Mouse (Mus musculus) adrenal gland, postnatal 14 days (tissue): ENCODE data around the gene Hist1h1t. TPM values are rescaled to one million over a fixed set of nuclear protein-coding genes. Genes with fewer than 3 reads are reported as not detected.

Source experiments
- DNase-seq: peaks from one replicate; pipeline ENCODE4 v3.0.0; 2021; ENCODE audit warnings: mixed read lengths
- microRNA-seq, 2 experiments: library from miRNA; unstranded; fragments of <30 nt; microRNA quantifications; one replicate each; pipeline ENCODE4 v1.2.0; 2021
- total RNA-seq: library from RNA; stranded (reverse); gene quantifications from 2 replicates; pipeline ENCODE4 v1.2.3, GENCODE M21; 2021

Hist1h1t gene
- total RNA-seq, 1 experiment from 2014 or later: 0.37 TPM

DNA sequence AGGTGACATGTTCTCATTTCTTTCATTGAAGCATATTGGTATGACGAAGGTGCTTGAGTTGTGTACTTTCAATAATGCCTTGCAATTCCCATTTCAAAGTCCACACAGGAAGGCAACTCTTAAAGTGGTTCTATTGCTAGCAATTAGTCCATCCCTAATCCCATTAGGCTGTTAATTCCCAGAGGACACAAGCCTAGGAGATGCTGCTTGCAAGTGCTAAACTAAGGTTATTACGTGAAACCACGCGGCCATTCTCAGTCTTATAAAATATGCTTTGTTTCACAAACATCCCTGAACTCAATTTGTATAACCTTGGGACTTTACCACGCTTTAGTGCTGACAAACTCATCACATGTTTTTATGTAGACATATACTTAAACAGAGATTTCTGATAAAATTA lies 41.5 kb downstream of the Hist1h1t start:
- DNase-seq: no peak

DNA sequence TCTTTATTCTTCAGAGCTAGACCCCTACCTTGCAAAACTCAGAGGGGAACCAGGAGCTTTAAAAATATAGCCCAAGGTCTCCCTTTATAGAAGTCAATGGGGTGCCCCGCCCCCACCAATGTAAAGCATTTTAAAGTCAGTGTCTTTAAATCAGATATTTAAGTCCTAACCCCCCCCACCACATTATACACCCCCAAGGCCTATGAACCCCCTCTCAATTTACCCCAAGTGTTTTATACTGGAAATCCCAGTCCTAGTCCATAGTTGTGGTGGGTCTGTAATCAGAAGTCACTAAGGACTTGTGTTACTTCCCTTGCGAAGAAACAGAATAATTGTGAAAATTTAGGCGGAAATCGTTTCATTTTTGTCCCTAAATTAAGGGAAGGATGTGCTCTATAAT lies 42.4 kb downstream of the Hist1h1t start:
- no peak for DNase-seq

DNA sequence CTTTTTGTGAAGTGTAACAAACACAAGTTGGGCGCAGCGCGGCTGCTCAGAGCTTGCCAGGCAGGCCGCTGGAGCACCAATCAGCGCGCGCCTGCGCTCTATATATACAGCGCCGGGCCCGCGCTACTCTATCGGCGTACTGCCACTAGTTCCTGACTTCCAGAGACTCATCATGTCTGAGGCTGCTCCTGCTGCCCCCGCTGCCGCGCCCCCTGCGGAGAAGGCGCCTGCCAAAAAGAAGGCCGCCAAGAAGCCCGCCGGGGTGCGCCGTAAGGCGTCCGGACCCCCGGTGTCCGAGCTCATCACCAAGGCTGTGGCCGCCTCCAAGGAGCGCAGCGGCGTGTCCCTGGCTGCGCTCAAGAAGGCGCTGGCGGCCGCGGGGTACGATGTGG lies 43.1 kb downstream of the Hist1h1t start, which contains the start of gene Hist1h1c:
Gene Hist1h1c (plus strand): TSS at position 132 of the 392 bp plus-strand sequence.
- DNase-seq: peak; percentile 96

DNA sequence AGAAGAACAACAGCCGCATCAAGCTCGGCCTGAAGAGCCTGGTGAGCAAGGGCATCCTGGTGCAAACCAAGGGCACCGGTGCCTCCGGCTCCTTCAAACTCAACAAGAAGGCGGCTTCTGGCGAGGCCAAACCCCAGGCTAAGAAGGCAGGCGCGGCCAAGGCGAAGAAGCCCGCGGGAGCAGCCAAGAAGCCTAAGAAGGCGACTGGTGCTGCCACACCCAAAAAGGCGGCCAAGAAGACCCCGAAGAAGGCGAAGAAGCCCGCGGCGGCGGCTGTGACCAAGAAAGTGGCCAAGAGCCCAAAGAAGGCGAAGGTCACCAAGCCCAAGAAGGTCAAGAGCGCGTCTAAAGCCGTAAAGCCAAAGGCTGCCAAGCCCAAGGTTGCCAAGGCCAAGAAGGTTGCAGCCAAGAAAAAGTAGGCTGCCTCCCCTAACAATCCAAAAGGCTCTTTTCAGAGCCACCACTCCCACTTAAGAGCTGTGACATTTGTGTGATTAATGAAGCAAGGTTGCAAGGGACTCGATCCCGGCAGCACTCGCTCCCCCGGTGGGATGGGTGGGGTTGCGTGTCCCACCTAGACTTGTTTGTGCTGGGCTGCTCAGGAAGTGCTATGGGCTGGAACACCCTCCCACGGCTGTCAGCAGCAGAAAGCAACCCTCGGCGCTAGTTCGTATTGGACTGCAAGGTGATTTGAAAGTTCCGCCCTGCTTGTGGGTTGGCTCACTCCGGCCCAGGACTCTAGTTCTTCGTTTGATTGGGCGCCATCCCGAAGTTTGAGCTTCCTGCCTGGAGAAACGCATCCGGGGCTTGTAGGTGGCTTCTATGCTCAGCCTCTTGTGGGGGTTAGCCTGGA lies 43.7 kb downstream of the Hist1h1t start:
- DNase-seq: peak; percentile 95

DNA sequence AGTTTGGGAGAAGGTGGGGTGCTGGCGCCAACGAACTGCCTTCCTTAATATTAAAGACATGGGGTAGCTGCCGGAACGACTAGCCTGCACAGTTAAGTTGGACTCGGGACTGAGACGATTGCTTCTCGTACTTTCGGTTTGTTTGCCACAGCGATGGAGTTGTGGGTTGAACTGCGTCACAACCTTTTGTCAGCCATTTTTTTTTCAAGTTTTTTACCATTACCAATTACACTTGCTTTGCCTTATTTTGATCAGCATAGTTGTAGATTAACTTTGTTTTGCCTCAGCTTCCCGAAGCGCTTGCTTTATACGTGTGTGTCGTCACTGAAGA lies 44.3 kb downstream of the Hist1h1t start:
- DNase-seq: no peak

DNA sequence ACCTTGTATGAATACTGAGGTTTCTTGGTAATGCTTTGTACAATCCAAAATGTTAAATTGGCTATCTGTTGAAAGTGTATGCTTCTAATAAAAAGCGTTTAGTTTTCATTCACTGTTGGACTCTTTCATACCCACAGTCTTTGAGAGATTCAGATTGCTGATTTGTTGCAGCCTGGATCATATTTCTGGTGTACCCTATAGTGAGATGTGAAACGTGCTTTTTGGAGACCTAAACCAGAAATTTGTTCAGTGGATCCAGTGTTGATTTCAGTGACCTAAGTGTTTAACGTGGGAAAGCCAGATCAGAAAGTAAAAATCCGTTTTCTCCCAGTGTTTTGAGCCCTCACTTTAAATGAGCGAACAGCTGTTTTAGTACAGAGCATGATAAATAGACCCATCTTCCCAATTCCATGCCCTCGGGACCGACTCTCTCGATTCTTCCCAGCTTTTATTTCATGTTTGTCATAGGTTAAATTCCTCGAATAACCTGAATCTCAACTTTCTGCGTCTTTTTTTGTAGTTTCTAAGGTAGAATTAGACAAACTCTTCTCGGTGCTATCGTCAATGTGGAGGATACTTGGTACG lies 44.7 kb downstream of the Hist1h1t start:
- DNase-seq: no peak

DNA sequence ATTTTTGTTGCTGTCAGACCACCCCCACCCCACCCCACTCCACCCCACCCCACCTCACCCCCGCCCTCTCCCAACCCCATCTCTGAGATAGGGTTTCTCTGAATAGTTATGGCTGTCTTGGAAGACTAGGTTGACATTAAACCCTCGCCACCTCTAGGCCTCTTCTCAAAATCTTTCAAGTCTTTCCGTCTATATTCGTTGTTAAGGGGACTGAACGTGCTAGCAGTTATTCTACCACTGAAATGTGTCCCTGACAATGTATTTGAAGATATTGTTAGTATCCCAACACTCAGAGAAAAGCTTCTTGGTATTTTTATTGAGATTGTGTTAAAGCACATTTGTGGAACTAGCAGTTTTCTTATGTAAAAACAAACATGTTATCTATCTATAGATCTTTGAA lies 45.3 kb downstream of the Hist1h1t start:
- no peak for DNase-seq

DNA sequence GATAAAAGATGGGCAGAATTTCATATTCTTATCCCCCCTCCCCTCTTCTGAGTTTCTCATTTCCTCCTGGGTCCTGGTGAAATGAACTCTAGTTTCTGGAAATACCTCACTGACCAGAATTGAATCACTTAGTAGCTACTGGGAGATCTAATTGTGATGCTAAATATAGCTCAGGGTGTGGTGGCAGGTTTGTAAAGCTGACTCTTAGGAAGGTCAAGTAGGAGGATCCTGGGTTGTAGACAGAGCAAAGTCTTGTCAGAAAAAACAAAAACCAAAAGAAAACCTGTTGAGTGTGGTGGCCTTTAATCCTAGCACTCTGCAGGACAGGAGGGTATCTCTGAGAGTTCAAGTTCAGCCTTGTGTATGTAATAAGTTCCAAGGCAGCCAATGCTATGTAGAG lies 46.4 kb downstream of the Hist1h1t start:
- no peak for DNase-seq

DNA sequence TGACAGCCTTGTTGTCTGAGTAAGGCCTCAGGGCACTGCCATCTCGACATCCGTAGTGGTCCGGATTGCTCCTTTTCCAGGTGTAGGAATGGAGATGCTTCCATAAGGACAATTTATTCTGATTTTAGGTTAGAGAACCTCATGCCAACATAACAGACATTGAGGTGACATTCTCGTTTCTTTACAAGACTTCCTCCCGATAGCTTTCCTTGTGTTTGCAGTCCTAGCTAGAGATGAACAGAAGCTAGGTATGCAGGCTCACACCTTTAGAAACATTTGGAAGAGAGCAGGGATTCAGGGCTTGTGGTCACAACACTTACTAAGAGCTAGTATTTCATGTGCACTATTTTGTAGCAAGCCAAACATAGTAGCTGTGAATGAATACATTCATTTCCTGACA lies 47.6 kb downstream of the Hist1h1t start:
- no peak for DNase-seq

DNA sequence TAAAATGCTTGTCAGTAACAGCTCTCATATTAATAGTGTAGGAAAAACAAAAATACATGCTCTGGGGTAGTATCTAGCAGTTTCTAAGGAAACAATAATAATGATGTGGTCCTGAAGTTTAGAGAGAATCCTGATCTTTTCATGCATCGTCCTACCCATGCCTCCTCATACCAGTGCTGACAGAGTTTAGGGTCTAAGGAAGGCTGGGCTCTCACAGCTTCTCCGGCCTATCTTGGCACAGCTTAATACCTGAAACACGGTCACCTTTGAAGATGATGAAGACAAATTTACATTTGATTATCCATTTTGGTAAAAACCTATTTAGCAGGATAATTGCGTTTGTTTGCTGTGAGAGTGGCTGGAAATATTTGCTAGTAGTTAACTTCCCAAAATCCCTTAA lies 48.3 kb downstream of the Hist1h1t start:
- DNase-seq: no peak

DNA sequence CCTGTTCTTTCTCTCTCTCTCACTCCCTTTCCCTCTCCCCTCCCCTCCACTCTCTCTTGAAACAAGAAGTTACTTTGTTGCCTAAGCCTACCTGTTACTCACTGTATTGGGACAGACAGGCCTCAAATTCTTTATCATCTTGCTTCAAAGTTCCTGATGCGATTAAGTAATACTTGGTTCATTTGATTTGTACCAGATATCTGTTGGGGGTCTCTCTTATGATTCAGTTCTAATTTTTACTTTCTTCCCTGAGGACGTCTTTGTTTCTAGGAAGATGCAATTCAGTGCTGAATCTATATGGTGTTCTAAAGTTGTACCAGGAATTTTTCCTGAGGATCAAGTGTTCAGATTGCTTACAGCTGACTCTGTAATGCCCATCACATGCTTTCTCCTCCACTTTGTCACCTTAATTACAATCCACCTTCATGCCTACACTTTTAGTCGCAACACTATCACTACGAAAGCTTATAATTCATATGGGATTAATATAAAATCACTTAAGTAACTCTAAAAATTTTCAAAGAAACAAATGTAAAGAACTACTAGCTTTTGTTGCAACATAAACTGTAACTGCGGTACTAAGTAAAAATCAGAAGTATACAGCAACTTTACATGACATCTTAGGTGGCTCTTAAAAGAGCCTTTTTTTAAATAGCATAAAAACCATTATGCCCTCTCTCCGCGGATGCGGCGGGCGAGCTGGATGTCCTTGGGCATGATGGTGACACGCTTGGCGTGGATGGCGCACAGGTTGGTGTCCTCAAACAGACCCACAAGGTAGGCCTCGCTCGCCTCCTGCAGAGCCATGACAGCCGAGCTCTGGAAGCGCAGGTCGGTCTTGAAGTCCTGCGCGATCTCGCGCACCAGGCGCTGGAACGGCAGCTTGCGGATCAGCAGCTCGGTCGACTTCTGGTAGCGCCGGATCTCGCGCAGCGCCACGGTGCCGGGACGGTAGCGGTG lies 49.1 kb downstream of the Hist1h1t start:
- no peak for DNase-seq

DNA sequence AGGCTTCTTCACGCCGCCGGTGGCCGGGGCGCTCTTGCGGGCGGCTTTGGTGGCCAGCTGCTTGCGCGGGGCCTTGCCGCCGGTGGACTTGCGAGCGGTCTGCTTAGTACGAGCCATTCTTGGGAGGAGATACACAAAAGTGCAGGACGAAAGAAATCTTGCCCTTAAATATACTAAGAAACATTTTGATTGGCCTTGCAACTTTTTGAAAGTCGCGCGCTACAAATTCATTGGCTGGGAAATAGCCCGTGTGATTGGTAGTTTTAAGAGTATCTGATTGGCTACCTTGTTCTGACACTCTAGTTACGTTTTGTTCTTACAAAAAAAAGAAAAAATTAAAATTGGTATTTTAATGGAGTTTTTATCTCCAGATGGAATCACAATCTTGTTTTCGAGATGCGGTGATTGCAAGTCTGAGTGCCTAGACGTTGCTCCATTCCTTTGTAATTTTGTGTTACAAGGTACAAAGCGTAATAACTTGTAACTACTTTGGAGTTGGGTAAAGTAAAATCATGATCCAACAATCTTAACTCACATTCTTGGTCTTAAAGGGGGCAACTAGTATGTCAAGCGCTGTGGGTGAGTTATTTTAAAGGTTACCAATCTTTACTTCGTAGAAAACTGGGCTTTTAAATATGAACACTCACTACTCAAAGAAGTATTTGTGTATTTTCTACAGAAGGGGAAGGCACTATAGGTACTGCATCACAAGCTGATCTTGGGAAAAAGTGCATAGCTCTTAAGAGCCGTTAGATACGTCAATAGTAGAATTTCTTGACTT lies 50.0 kb downstream of the Hist1h1t start, which contains the start of gene Hist1h3c:
Gene Hist1h3c (minus strand): TSS at position 222 of the 781 bp plus-strand sequence.
- DNase-seq: peak; percentile 90

Small RNA genes within 50 kb of the gene (microRNA-seq; reads per million reads assigned to microRNA genes)
- gene Gm44314: 0 reads per million in 2 experiments
- gene Gm44350: 0 reads per million in 2 experiments

Other genes with a start within 250 kb of the Hist1h1t start
- 0.19 TPM in 1 of 2 replicates, not detected in the other for gene Btn1a1, start 229.9 kb upstream of the Hist1h1t start, total RNA-seq
- gene Btn2a2, start 207.0 kb upstream of the Hist1h1t start, total RNA-seq: not detected in 2 replicates
- gene Hist1h4h, start 164.8 kb upstream of the Hist1h1t start, total RNA-seq: 699 and 771 TPM in 2 replicates
- 182 and 192 TPM in 2 replicates for gene Hist1h2af, start 161.9 kb upstream of the Hist1h1t start, total RNA-seq
- gene Hist1h3g, start 160.4 kb upstream of the Hist1h1t start, total RNA-seq: 64.2 and 80.0 TPM in 2 replicates
- 18.0 and 26.2 TPM in 2 replicates for gene Hist1h2bh, start 152.4 kb upstream of the Hist1h1t start, total RNA-seq
- 72.3 and 84.2 TPM in 2 replicates for gene Hist1h3f, start 151.8 kb upstream of the Hist1h1t start, total RNA-seq
- gene Hist1h4f, start 144.2 kb upstream of the Hist1h1t start, total RNA-seq: 307 and 382 TPM in 2 replicates
- gene Hist1h1d, start 142.6 kb upstream of the Hist1h1t start, total RNA-seq: 19.2 and 24.2 TPM in 2 replicates
- gene Hist1h3e, start 133.4 kb upstream of the Hist1h1t start, total RNA-seq: 184 TPM in 2 replicates
- 28.8 and 36.1 TPM in 2 replicates for gene Hist1h2ae, start 124.6 kb upstream of the Hist1h1t start, total RNA-seq
- gene Hist1h2bg, start 124.4 kb upstream of the Hist1h1t start, total RNA-seq: 288 and 319 TPM in 2 replicates
- gene Hist1h2bf, start 121.6 kb upstream of the Hist1h1t start, total RNA-seq: 127 and 167 TPM in 2 replicates
- 12.6 and 14.1 TPM in 2 replicates for gene Hist1h2ad, start 121.4 kb upstream of the Hist1h1t start, total RNA-seq
- gene Hist1h3d, start 120.1 kb upstream of the Hist1h1t start, total RNA-seq: 27.2 and 39.2 TPM in 2 replicates
- gene Hist1h4d, start 114.2 kb upstream of the Hist1h1t start, total RNA-seq: 250 and 265 TPM in 2 replicates
- 22.3 and 25.1 TPM in 2 replicates for gene Hist1h2be, start 74.7 kb upstream of the Hist1h1t start, total RNA-seq
- 139 and 157 TPM in 2 replicates for gene Hist1h1e, start 73.3 kb upstream of the Hist1h1t start, total RNA-seq
- gene Hist1h2ac, start 11.9 kb upstream of the Hist1h1t start, total RNA-seq: 6.6 and 8.0 TPM in 2 replicates
- 84.6 and 133 TPM in 2 replicates for gene Hist1h2bc, start 11.6 kb upstream of the Hist1h1t start, total RNA-seq
- 161 and 165 TPM in 2 replicates for gene Hist1h4c, start 2.6 kb downstream of the Hist1h1t start, total RNA-seq
- gene Hfe, start 15.0 kb downstream of the Hist1h1t start, total RNA-seq: 29.0 and 39.1 TPM in 2 replicates
- gene Hist1h1c, start 43.0 kb downstream of the Hist1h1t start, total RNA-seq: 300 and 304 TPM in 2 replicates
- 82.5 and 109 TPM in 2 replicates for gene Hist1h3c, start 49.8 kb downstream of the Hist1h1t start, total RNA-seq
- gene Hist1h2bb, start 50.9 kb downstream of the Hist1h1t start, total RNA-seq: 125 and 171 TPM in 2 replicates
- gene Hist1h2ab, start 55.3 kb downstream of the Hist1h1t start, total RNA-seq: 157 and 198 TPM in 2 replicates
- 247 and 351 TPM in 2 replicates for gene Hist1h3b, start 56.5 kb downstream of the Hist1h1t start, total RNA-seq
- 217 and 308 TPM in 2 replicates for gene Hist1h4b, start 61.2 kb downstream of the Hist1h1t start, total RNA-seq
- gene Hist1h4a, start 65.4 kb downstream of the Hist1h1t start, total RNA-seq: 164 and 198 TPM in 2 replicates
- gene Hist1h3a, start 66.6 kb downstream of the Hist1h1t start, total RNA-seq: 183 and 216 TPM in 2 replicates
- 172 and 219 TPM in 2 replicates for gene Hist1h1a, start 67.9 kb downstream of the Hist1h1t start, total RNA-seq
- not detected in 2 replicates for gene Trim38, start 74.1 kb downstream of the Hist1h1t start, total RNA-seq
- 0.68 and 12.9 TPM in 2 replicates for gene Slc17a2, start 111.2 kb downstream of the Hist1h1t start, total RNA-seq
- gene Slc17a3, start 143.6 kb downstream of the Hist1h1t start, total RNA-seq: 0.38 and 4.4 TPM in 2 replicates
- gene Slc17a1, start 171.9 kb downstream of the Hist1h1t start, total RNA-seq: 1.1 TPM in 1 of 2 replicates, not detected in the other
- 0.45 and 4.8 TPM in 2 replicates for gene Slc17a4, start 219.2 kb downstream of the Hist1h1t start, total RNA-seq
- not detected in 2 replicates for gene Hist1h2ba, start 238.3 kb downstream of the Hist1h1t start, total RNA-seq
- not detected in 2 replicates for gene Hist1h2aa, start 238.6 kb downstream of the Hist1h1t start, total RNA-seq